Mouse (Mus musculus): ENCODE measurements at regions not wholly inside any gene's neighbourhood (a gene's known extent, or its start where the extent isn't known, plus 50 kb on each side); places are given as distances from the start of the nearest gene placed in this dataset.

- no peak for DNase-seq (ENCODE audit: low spot score in 2 of 2)
Measured at GRCm38 (mm10) chr1:125156093-125156492, 279.4 kb downstream of the Actr3 start.

DNA sequence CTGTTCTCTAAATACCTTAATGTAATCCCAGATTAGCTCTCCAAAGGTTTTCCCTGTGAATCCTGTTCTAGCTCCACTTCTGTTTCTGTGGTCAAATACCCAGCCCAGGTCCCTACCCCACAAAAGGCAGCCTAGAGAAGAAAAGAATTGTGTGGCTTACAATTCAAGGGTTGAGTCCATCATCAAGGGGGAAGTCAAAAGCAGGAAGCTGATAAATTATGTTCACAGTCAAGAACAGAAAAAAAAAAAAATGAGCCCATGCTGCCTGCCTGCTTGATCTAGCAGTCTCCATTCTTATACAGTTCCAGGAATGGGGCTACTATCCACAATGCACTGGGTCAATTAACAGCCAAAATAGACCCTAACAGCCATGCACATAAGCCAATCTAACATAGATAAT, 285.7 kb downstream of the Actr3 start:
- DNase-seq (ENCODE audit: low spot score in 2 of 2), result no peak

DNA sequence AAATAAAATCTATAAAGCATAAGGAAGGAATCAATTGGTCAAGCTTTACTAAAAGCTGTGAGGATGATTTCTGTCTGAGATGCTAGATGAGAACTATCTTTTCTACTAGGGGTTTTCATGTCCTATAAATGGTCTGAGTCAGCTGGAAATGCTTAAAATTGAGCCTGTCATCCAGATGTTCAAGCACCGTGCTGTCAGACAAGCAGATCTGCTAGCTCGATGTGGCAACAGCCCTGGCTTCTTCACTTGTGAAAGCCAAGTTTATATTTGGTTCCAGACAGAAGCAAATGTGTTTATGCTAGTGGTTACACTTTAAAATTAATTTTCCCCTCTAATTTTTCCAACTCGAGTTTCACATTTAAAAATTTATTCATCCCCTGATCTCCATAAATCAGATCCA, 311.7 kb downstream of the Actr3 start:
- peak in 1 of 2 experiments; percentile 28 for DNase-seq (ENCODE audit: low spot score in 2 of 2)

GRCm38 (mm10) chr1:125100596-125100995, 334.9 kb downstream of the Actr3 start:
- DNase-seq (ENCODE audit: low spot score in 2 of 2), result no peak

- no peak for DNase-seq (ENCODE audit: low spot score in 2 of 2)
Measured at GRCm38 (mm10) chr1:125084906-125085305, 350.6 kb downstream of the Actr3 start.

- DNase-seq (ENCODE audit: low spot score in 2 of 2), result no peak
Measured at GRCm38 (mm10) chr1:125039572-125040326, 395.8 kb downstream of the Actr3 start.

DNA sequence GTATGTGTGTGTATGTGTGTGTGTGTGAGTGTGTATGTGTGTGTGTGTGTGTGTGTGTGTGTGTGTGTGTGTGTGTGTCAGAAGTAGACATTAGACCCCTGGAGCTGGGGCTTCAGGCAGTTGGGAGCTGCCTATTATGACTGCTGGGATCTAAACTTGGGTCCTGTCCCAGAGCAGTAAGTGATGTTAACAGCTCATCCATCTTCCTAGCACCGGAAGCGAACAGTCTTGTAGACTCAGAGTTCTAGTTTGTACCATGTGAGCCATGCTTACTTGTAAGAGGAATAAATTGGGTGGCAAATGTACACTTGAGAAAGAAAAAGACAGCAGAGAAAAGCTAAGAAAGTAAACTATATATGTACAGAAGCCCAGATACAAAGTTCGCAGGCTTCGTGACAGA, 422.2 kb downstream of the Actr3 start:
- DNase-seq (ENCODE audit: low spot score in 2 of 2), result no peak

GRCm38 (mm10) chr1:125011893-125012292, 423.6 kb downstream of the Actr3 start:
- DNase-seq (ENCODE audit: low spot score in 2 of 2), result no peak

DNA sequence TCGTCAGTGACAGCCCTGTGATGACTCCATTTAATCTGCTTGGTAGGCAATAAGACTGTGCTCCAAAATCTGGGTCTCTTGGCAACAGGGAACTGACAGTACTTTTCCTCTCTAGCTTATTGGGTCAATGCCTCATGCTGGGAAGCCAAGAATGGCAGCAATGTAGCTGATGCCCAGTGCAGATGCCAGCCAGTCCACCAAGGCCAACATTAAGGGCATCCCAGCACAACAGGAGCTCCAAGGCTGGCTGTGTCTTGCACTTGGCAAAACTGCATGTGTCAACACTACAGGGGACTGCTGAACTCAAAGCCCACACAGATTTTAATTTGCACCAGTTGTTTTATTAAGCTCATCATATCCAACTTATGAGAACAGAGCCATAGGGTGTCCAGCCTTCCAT, 437.9 kb downstream of the Actr3 start:
- DNase-seq (ENCODE audit: low spot score in 2 of 2), result peak in 1 of 2 experiments; percentile 28

DNA sequence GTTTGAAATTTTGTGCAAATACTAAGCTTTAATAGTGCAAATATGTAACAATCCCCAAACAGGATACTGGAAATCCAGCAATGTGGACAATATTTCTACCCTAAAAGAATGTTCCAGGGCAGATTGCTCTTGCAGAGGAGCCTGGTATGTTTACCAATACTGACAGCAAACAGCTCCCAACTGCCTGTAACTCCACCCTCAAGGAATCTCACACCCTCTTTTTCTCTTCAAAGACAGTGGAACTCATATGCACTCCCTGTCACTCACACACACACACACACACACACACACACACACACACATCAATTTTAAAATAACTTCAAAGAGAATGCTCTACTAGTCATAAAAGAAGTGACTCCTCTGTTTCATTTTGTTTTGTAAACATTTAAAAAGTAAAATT, 484.7 kb downstream of the Actr3 start:
- no peak for DNase-seq (ENCODE audit: low spot score in 2 of 2)

GRCm38 (mm10) chr1:124904373-124904772, 531.2 kb downstream of the Actr3 start:
- DNase-seq (ENCODE audit: low spot score in 2 of 2), result no peak

DNA sequence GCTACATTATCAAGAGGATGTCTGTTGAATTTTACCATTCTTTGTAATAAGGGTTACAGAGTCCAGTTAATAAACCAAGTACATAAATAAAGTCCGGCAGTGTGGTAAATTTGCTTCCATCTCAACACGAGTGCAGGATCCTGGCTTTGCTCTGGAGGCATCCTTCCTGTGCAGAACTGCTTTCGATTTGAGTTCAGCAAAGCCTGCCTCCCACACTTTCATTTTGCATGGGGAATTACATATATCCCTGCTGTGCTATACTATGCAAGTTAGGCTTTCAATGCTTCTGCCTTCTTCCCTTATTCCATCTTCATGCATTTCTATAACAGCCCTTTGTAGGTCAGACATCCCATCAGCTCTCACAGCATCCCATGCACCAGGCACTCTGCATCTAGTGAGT, 564.4 kb downstream of the Actr3 start:
- DNase-seq (ENCODE audit: low spot score in 2 of 2), result no peak

GRCm38 (mm10) chr1:124866248-124866647, 569.3 kb downstream of the Actr3 start:
- no peak for DNase-seq (ENCODE audit: low spot score in 2 of 2)

DNA sequence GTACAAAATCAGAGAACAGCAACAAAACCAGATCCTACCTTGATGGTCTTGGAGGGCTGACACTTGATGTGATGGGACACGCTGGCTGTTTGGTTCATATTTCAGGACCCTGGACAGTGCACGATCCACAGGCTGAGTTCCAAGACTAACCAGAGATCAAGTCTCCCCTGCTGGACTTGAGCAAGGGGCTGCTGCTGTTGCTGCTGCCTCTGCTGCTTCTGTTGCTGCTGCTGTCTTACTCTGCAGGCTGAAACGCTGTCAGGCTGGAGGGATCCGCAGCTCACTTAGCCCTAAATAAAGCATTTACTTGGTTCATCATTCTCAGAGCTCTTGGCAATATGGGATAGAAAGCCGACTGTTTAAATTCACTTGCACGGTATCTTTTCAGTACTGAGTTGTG, 589.8 kb downstream of the Actr3 start:
- peak; percentile 28 to 40 for DNase-seq (ENCODE audit: low spot score in 2 of 2)

- DNase-seq (ENCODE audit: low spot score in 2 of 2), result peak; percentile 56 to 79
Measured at GRCm38 (mm10) chr1:124825717-124826116, 609.8 kb downstream of the Actr3 start.

DNA sequence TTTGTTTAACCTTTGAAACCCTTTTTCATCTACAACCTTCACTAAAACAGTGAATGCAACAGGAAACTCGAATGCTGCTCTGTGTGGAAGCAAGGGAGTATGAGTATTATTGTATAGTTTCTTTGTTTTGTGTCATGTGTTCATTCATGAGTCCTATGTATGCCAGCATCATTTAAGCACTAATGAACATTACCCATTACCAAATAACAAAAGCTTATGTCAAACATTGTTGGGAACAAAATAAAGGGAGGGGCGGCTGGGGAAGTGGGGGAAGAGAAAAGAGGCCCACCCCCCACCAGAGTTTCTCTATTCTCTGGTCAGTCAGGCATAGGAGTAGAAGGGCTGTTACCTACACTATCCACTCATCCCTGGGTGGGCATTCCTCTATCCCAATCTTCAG, 642.5 kb downstream of the Actr3 start:
- no peak for DNase-seq (ENCODE audit: low spot score in 2 of 2)

DNA sequence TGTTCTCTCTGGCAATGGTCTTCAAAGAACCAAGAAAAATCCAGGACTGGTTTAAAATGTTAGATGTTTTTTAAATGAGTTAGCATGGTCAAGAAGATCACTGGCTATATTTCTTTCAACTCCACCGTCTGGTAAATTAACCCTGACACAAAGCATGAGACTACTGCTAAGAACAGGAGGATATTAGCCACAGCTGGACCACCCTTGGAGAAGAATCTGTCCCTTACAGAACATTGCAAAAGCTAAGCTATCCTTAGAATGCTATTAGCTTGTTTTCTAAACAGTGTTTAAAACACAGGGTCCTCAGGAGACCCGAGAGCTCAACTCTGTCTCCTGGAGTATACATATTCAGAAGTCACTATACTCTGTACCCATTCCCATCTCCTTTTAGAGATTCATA, 644.9 kb downstream of the Actr3 start:
- DNase-seq (ENCODE audit: low spot score in 2 of 2), result no peak

GRCm38 (mm10) chr1:124790130-124790529, 645.4 kb downstream of the Actr3 start:
- DNase-seq (ENCODE audit: low spot score in 2 of 2), result no peak

- DNase-seq (ENCODE audit: low spot score in 2 of 2), result peak; percentile 30 to 58
Measured at GRCm38 (mm10) chr1:124783066-124783465, 652.5 kb downstream of the Actr3 start.

DNA sequence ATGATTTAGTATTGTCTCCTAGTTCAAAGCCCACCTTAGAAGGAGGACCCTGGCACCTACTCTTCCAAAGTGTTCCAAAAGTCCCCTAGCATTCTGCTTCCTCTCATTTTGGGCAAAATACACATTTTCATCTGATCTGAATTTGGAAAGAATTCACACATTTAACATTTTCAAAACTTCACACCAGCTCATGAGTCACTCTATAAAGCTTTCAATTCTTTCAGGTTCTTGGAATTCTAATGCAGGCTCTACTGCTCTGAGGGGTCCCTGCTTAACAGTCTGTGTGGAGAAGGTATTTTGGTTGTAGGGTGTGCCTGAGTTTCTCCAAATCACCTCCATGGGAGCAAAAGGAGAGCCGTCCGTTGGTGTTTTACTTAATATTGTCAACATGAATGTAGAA, 657.8 kb downstream of the Actr3 start:
- DNase-seq (ENCODE audit: low spot score in 2 of 2), result no peak

DNA sequence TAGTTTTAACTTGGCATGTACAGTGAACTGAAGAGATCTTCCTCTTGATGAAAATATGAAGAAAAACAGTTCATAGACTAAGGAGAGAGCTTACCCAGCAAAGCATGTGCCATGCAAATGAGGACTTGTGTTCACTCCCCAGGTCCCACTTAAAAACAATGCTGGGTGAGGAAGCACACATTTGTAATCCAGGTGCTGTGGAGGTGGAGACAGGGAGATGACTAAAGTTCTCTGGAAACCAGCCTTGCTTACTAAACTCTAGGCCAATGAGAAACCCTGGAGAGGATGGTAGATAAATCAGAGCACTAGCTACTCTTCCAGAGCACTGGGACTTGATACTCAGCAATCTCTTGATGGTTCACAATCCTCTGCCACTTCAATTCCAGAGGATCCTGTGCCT, 678.8 kb downstream of the Actr3 start:
- no peak for DNase-seq (ENCODE audit: low spot score in 2 of 2)

DNA sequence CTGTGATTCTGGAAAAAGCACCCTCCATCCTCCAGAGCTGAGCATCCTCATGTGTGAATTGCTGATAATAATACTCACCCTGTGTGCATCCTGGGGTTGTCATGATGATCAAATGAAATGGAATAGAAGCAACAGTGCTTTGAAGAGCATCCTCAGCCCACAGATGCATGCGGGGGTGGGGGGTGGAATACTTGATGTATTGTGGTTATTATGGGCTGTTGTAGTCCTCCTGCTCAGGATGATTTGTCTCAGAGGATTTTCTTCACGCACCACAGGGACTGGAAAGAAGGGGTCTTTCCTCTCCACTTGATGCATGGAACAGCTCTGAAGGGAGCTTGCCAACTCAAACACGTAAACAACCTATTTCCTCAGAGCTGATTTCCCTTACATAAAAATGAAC, 694.4 kb upstream of the Dpp10 start:
- DNase-seq (ENCODE audit: low spot score in 2 of 2), result no peak

GRCm38 (mm10) chr1:124730364-124730763, 685.0 kb upstream of the Dpp10 start:
- DNase-seq (ENCODE audit: low spot score in 2 of 2), result no peak

GRCm38 (mm10) chr1:124718065-124718464, 672.7 kb upstream of the Dpp10 start:
- peak; percentile 52 to 78 for DNase-seq (ENCODE audit: low spot score in 2 of 2)

Measured in right cerebral cortex, postnatal 10 days (tissue).